Mouse (Mus musculus): Measurements from ENCODE around the gene Dhrs2.

GRCm38 (mm10) chr14:55174164-55174563 is 47.6 kb upstream of the Dhrs2 start:
- no peak for TF ChIP-seq CTCF (IDR thresholded peaks at IDR 0.05; ENCODE audit: low read depth, low read length)
- TF ChIP-seq POLR2AphosphoS5 (IDR thresholded peaks at IDR 0.05; ENCODE audit: insufficient replicate concordance, low read depth, low read length) = no peak
- no peak for TF ChIP-seq GATA1 (IDR thresholded peaks at IDR 0.05; ENCODE audit: borderline replicate concordance, low read length)
- TF ChIP-seq GATA2 (IDR thresholded peaks at IDR 0.05; ENCODE audit: borderline replicate concordance, low read depth, low read length) = no peak

Data from G1E (cell line).